Mouse (Mus musculus): Measurements from ENCODE around the gene Zswim3. TPM values are rescaled to one million over a fixed set of nuclear protein-coding genes. Genes with fewer than 3 reads are reported as not detected.

Gene Zswim3
- polyA plus RNA-seq, 1 experiment from 2014 or later: 7.2 TPM

GRCm38 (mm10) chr2:164867566-164867965, 62.7 kb downstream of the Zswim3 start:
- WGBS (ENCODE audit: insufficient replicate concordance): 95% methylated on average over 7 of the region's 7 CpGs
- Histone ChIP-seq H3K9me3 (replicated peaks; ENCODE audit: control insufficient read depth, low read length) (no peaks in the 10 kb centered on the region), H3K4me1 (ENCODE audit: control insufficient read depth, insufficient read depth, low read length) (peaks cover 10% of the 10 kb centered on the region), H3K4me2 (no peak overlapping the region), H3K27me3 (ENCODE audit: control insufficient read depth, insufficient read depth, low read length) (no peaks in the 10 kb centered on the region), H3K27ac (ENCODE audit: low read depth, low read length) (peak overlapping the region; percentile 86), H3K9ac (ENCODE audit: low read depth, low read length) (no peak overlapping the region), H3K36me3 (ENCODE audit: control insufficient read depth, insufficient read depth, low read length) (no peaks in the 10 kb centered on the region), H3K4me3 (ENCODE audit: low read depth, low read length) (no peak overlapping the region)
- no peak for ATAC-seq (replicated peaks; ENCODE audit: insufficient number of reproducible peaks, low FRiP score, low TSS enrichment)

DNA sequence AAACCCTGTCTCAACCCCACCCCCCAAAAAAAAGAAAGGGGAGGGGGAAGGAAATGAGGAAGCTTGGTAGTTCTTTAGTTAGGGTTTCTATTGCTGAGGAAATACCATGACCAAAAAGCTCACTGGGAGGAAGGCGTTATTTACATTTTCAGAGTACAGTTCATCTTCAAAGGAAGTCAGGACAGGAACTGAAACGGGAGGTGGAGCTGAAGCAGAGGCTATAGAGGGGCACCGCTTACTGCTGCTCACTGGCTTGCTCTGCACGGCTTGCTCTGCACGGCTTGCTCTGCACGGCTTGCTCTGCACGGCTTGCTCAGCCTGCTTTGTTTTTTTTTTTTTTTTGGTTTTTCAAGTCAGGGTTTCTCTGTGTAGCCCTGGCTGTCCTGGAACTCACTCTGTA, 63.6 kb downstream of the Zswim3 start:
- Histone ChIP-seq H3K36me3 (ENCODE audit: control insufficient read depth, insufficient read depth, low read length) (no peaks in the 10 kb centered on the region), H3K4me2 (no peak overlapping the region), H3K4me1 (ENCODE audit: control insufficient read depth, insufficient read depth, low read length) (peaks cover 10% of the 10 kb centered on the region), H3K9ac (ENCODE audit: low read depth, low read length) (no peak overlapping the region), H3K27me3 (ENCODE audit: control insufficient read depth, insufficient read depth, low read length) (no peaks in the 10 kb centered on the region), H3K9me3 (replicated peaks; ENCODE audit: control insufficient read depth, low read length) (no peaks in the 10 kb centered on the region), H3K4me3 (ENCODE audit: low read depth, low read length) (no peak overlapping the region), H3K27ac (ENCODE audit: low read depth, low read length) (no peak overlapping the region)
- ATAC-seq (replicated peaks; ENCODE audit: insufficient number of reproducible peaks, low FRiP score, low TSS enrichment): no peak
- 67% methylated on average over 7 of the region's 7 CpGs for WGBS (ENCODE audit: insufficient replicate concordance)

Other genes starting within 250 kb of the Zswim3 start
- 6.6 and 10.3 TPM in 2 replicates for gene Wfdc2, start 242.7 kb upstream of the Zswim3 start, polyA plus RNA-seq (2014; fragmentation: Nextera tagmentation; extraction: Ambion mirVana)
- gene Spint3, start 231.6 kb upstream of the Zswim3 start, polyA plus RNA-seq (2014; fragmentation: Nextera tagmentation; extraction: Ambion mirVana): not detected in 2 replicates
- gene Wfdc6a, start 219.7 kb upstream of the Zswim3 start, polyA plus RNA-seq (2014; fragmentation: Nextera tagmentation; extraction: Ambion mirVana): not detected in 2 replicates
- not detected in 2 replicates for gene Eppin, start 211.5 kb upstream of the Zswim3 start, polyA plus RNA-seq (2014; fragmentation: Nextera tagmentation; extraction: Ambion mirVana)
- gene Wfdc6b, start 191.6 kb upstream of the Zswim3 start, polyA plus RNA-seq (2014; fragmentation: Nextera tagmentation; extraction: Ambion mirVana): not detected in 2 replicates
- gene Wfdc8, start 191.5 kb upstream of the Zswim3 start, polyA plus RNA-seq (2014; fragmentation: Nextera tagmentation; extraction: Ambion mirVana): not detected in 2 replicates
- gene Wfdc16, start 166.3 kb upstream of the Zswim3 start, polyA plus RNA-seq (2014; fragmentation: Nextera tagmentation; extraction: Ambion mirVana): not detected in 2 replicates
- gene Wfdc10, start 149.1 kb upstream of the Zswim3 start, polyA plus RNA-seq (2014; fragmentation: Nextera tagmentation; extraction: Ambion mirVana): 0.53 TPM in 1 of 2 replicates, not detected in the other
- gene Wfdc9, start 148.5 kb upstream of the Zswim3 start, polyA plus RNA-seq (2014; fragmentation: Nextera tagmentation; extraction: Ambion mirVana): not detected in 2 replicates
- not detected in 2 replicates for gene Wfdc11, start 131.0 kb upstream of the Zswim3 start, polyA plus RNA-seq (2014; fragmentation: Nextera tagmentation; extraction: Ambion mirVana)
- not detected in 2 replicates for gene Wfdc13, start 120.0 kb upstream of the Zswim3 start, polyA plus RNA-seq (2014; fragmentation: Nextera tagmentation; extraction: Ambion mirVana)
- gene Spint4, start 106.6 kb upstream of the Zswim3 start, polyA plus RNA-seq (2014; fragmentation: Nextera tagmentation; extraction: Ambion mirVana): not detected in 2 replicates
- not detected in 2 replicates for gene Spint5, start 89.8 kb upstream of the Zswim3 start, polyA plus RNA-seq (2014; fragmentation: Nextera tagmentation; extraction: Ambion mirVana)
- 0.19 TPM in 1 of 2 replicates, not detected in the other for gene Wfdc3, start 59.2 kb upstream of the Zswim3 start, polyA plus RNA-seq (2014; fragmentation: Nextera tagmentation; extraction: Ambion mirVana)
- 52.6 and 57.3 TPM in 2 replicates for gene Dnttip1, start 59.1 kb upstream of the Zswim3 start, polyA plus RNA-seq (2014; fragmentation: Nextera tagmentation; extraction: Ambion mirVana)
- gene Ube2c, start 35.2 kb upstream of the Zswim3 start, polyA plus RNA-seq (2014; fragmentation: Nextera tagmentation; extraction: Ambion mirVana): 449 and 506 TPM in 2 replicates
- 0.48 and 1.4 TPM in 2 replicates for gene Tnnc2, start 25.1 kb upstream of the Zswim3 start, polyA plus RNA-seq (2014; fragmentation: Nextera tagmentation; extraction: Ambion mirVana)
- gene Snx21, start 19.3 kb upstream of the Zswim3 start, polyA plus RNA-seq (2014; fragmentation: Nextera tagmentation; extraction: Ambion mirVana): 25.1 and 27.2 TPM in 2 replicates
- 15.1 and 16.8 TPM in 2 replicates for gene Acot8, start 216 bp upstream of the Zswim3 start, polyA plus RNA-seq (2014; fragmentation: Nextera tagmentation; extraction: Ambion mirVana)
- 11.4 and 11.7 TPM in 2 replicates for gene Zswim1, start 17.6 kb downstream of the Zswim3 start, polyA plus RNA-seq (2014; fragmentation: Nextera tagmentation; extraction: Ambion mirVana)
- gene Spata25, start 23.4 kb downstream of the Zswim3 start, polyA plus RNA-seq (2014; fragmentation: Nextera tagmentation; extraction: Ambion mirVana): 0.30 TPM in 1 of 2 replicates, not detected in the other
- gene Ctsa, start 27.8 kb downstream of the Zswim3 start, polyA plus RNA-seq (2014; fragmentation: Nextera tagmentation; extraction: Ambion mirVana): 143 and 149 TPM in 2 replicates
- 41.9 and 43.2 TPM in 2 replicates for gene Neurl2, start 28.4 kb downstream of the Zswim3 start, polyA plus RNA-seq (2014; fragmentation: Nextera tagmentation; extraction: Ambion mirVana)
- gene Pltp, start 52.6 kb downstream of the Zswim3 start, polyA plus RNA-seq (2014; fragmentation: Nextera tagmentation; extraction: Ambion mirVana): 10.4 and 10.8 TPM in 2 replicates
- gene Pcif1, start 74.2 kb downstream of the Zswim3 start, polyA plus RNA-seq (2014; fragmentation: Nextera tagmentation; extraction: Ambion mirVana): 50.1 and 54.8 TPM in 2 replicates
- gene Zfp335, start 106.7 kb downstream of the Zswim3 start, polyA plus RNA-seq (2014; fragmentation: Nextera tagmentation; extraction: Ambion mirVana): 8.8 and 8.9 TPM in 2 replicates
- 0.16 and 0.46 TPM in 2 replicates for gene Mmp9, start 135.7 kb downstream of the Zswim3 start, polyA plus RNA-seq (2014; fragmentation: Nextera tagmentation; extraction: Ambion mirVana)
- gene Slc12a5, start 155.7 kb downstream of the Zswim3 start, polyA plus RNA-seq (2014; fragmentation: Nextera tagmentation; extraction: Ambion mirVana): 1.0 and 1.6 TPM in 2 replicates
- gene Ncoa5, start 229.8 kb downstream of the Zswim3 start, polyA plus RNA-seq (2014; fragmentation: Nextera tagmentation; extraction: Ambion mirVana): 36.0 and 39.8 TPM in 2 replicates

Measured in heart, embryonic 11.5 days (tissue).